Mouse (Mus musculus): ENCODE data around the gene Cdyl.

DNA sequence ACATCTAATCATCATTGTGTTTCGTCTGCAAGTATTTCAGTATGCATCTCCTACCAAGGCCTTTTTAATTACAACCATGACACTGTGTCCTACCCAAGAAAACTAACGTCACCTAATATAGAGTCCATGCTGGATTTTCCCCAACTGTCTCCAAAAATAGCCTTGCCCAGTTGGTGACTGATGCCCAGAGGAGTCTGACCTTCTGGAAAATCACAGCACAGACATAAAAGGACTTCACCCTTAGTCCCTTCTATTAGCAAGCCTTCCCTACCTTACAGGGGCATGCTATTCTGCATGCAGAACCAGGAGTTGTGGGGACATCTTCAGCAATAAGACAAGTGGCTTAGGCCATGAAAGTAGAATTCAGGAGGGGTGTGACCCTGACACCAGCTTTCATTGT is 40.3 kb upstream of the Cdyl start:
- TF ChIP-seq CTCF (IDR thresholded peaks at IDR 0.05; ENCODE audit: low read depth, low read length) (no peak), POLR2A (IDR thresholded peaks at IDR 0.05; ENCODE audit: extremely low read depth, insufficient read depth, low read length) (no peak)
